Mouse (Mus musculus): ENCODE data around the gene Olfr1031. TPM values are rescaled to one million over a fixed set of nuclear protein-coding genes. Genes with fewer than 3 reads are reported as not detected.
"Not testable (repeated sequence)": the region's sequence is repeated elsewhere in the genome, so short reads cannot be mapped to it uniquely, and the experiment has no call there.

Gene Olfr1031
- total and polyA plus RNA-seq, 3 experiments = not detected

DNA sequence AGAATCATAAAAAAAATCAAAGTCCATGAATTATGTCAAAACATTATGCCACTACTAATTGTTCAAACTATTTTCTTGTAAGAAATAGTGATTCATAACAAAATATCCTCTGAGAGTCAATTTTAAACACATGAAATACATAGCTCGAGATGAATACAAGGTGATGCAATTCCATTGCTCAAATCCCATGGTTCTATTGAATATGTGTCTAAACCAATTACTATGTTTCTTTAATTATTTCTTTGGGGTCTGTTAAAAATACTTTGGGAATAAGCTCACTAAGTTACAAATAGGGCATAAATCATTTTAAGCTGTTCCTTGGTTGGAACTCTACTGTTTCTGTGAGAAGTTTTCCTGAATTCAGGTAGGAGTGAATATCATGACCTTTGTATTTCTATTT is 11.1 kb upstream of the Olfr1031 start, which contains the start of gene Olfr1030:
TSS of gene Olfr1030 (plus strand) at position 301 of the 400 bp plus-strand sequence.
- Histone ChIP-seq H3K4me1 (ENCODE audit: control insufficient read depth in 1 of 2, insufficient read depth in 2 of 2) (no peaks in the 10 kb centered on the region), H3K4me3 (replicated peaks in 1 of 3; ENCODE audit: low read depth in 2 of 3, low read length in 2 of 3, poor library complexity in 1 of 3) (no peak within 1 kb of the TSS), H3K9ac (ENCODE audit: insufficient read depth, low read depth) (no peak within 1 kb of the TSS), H3K9me3 (replicated peaks; ENCODE audit: low read length) (peaks cover 14% of the 10 kb centered on the region), H3K4me2 (ENCODE audit: insufficient read depth, low read depth, poor library complexity, severe bottlenecking) (no peak within 1 kb of the TSS), H3K79me2 (replicated peaks; ENCODE audit: control insufficient read depth, extremely low read depth, insufficient read depth, poor library complexity, severe bottlenecking) (no peaks in the 10 kb centered on the region), H3K27me3 (replicated peaks) (no peaks in the 10 kb centered on the region), H3K36me3 (replicated peaks in 1 of 2; ENCODE audit: control insufficient read depth in 1 of 2, insufficient read depth in 1 of 2, low read length in 1 of 2) (no peaks in the 10 kb centered on the region), H3K27ac (ENCODE audit: insufficient read depth, low read depth) (no peak within 1 kb of the TSS)
- DNase-seq (ENCODE audit: extremely low read depth) = no peak
- dilution Hi-C loops (cut with MboI; ENCODE audit: extremely low pct_ligation_motif_present, extremely low pct_unique_long_range_greater_than_20kb, low sequenced_read_pairs) = no loop called here
- no peak for TF ChIP-seq RAD21 (IDR thresholded peaks at IDR 0.05; ENCODE audit: low read depth, low read length)
- no peak for TF ChIP-seq NRF1 (IDR thresholded peaks at IDR 0.05; ENCODE audit: low read depth, low read length)
- TF ChIP-seq MAFK (IDR thresholded peaks at IDR 0.05; ENCODE audit: insufficient replicate concordance, low read length) = no peak
- no peak for TF ChIP-seq ZMIZ1 (IDR thresholded peaks at IDR 0.05; ENCODE audit: low read depth, low read length)
- TF ChIP-seq HCFC1 (IDR thresholded peaks at IDR 0.05; ENCODE audit: low read depth, low read length) = no peak
- no peak for TF ChIP-seq USF1 (IDR thresholded peaks at IDR 0.05; ENCODE audit: low read depth, low read length)
- no peak for TF ChIP-seq CHD1 (IDR thresholded peaks at IDR 0.05; ENCODE audit: low read depth, low read length)
- no peak for TF ChIP-seq USF2 (conservative IDR thresholded peaks at IDR 0.05; ENCODE audit: low read depth, low read length)
- TF ChIP-seq ELF1 (IDR thresholded peaks at IDR 0.05; ENCODE audit: low read depth, low read length) = no peak
- no peak for TF ChIP-seq CHD2 (IDR thresholded peaks at IDR 0.05; ENCODE audit: low read length)
- TF ChIP-seq CTCF (conservative IDR thresholded peaks at IDR 0.05 in 1 of 2, IDR thresholded peaks at IDR 0.05 in 1 of 2; ENCODE audit: low read depth in 2 of 2, low read length in 2 of 2) = no peak
- TF ChIP-seq EP300 (IDR thresholded peaks at IDR 0.05; ENCODE audit: low read length) = no peak
- no peak for TF ChIP-seq JUND (conservative IDR thresholded peaks at IDR 0.05; ENCODE audit: low read depth, low read length)
- TF ChIP-seq TCF12 (IDR thresholded peaks at IDR 0.05; ENCODE audit: low read depth, low read length) = no peak
- in situ Hi-C loops (cut with MboI; ENCODE audit: low pct_ligation_motif_present, low pct_unique_long_range_greater_than_20kb, low sequenced_read_pairs) = no loop called here

- TF ChIP-seq MYC (IDR thresholded peaks at IDR 0.05; ENCODE audit: low read depth, low read length) (no peak), TCF12 (IDR thresholded peaks at IDR 0.05; ENCODE audit: low read depth, low read length) (no peak), MAZ (IDR thresholded peaks at IDR 0.05; ENCODE audit: low read depth, low read length) (no peak), JUN (IDR thresholded peaks at IDR 0.05; ENCODE audit: insufficient read depth, low read depth, low read length) (no peak), ZMIZ1 (IDR thresholded peaks at IDR 0.05; ENCODE audit: low read depth, low read length) (no peak), ELF1 (IDR thresholded peaks at IDR 0.05; ENCODE audit: low read depth, low read length) (no peak)
- H3K4me2 ChIP-seq (ENCODE audit: insufficient read depth, low read depth, poor library complexity, severe bottlenecking) = no peak within 1 kb of the TSS
- no peak within 1 kb of the TSS for H3K9ac ChIP-seq (ENCODE audit: insufficient read depth, low read depth)
- peaks cover 5% of the 10 kb centered on the region for H3K9me3 ChIP-seq (replicated peaks; ENCODE audit: low read length)
- dilution Hi-C loops (cut with MboI; ENCODE audit: extremely low pct_ligation_motif_present, extremely low pct_unique_long_range_greater_than_20kb, low sequenced_read_pairs) (no loop called here), in situ Hi-C loops (cut with MboI; ENCODE audit: low pct_ligation_motif_present, low pct_unique_long_range_greater_than_20kb, low sequenced_read_pairs) (no loop called here)
- H3K27ac ChIP-seq (ENCODE audit: insufficient read depth, low read depth) = no peak within 1 kb of the TSS
- no peaks in the 10 kb centered on the region for H3K36me3 ChIP-seq (replicated peaks in 1 of 2; ENCODE audit: control insufficient read depth in 1 of 2, insufficient read depth in 1 of 2, low read length in 1 of 2)
- no peaks in the 10 kb centered on the region for H3K27me3 ChIP-seq (replicated peaks)
- DNase-seq (ENCODE audit: extremely low read depth) = no peak
- H3K79me2 ChIP-seq (replicated peaks; ENCODE audit: control insufficient read depth, extremely low read depth, insufficient read depth, poor library complexity, severe bottlenecking) = no peaks in the 10 kb centered on the region
- H3K4me3 ChIP-seq (replicated peaks in 1 of 3; ENCODE audit: low read depth in 2 of 3, low read length in 2 of 3, poor library complexity in 1 of 3) = no peak within 1 kb of the TSS
- H3K4me1 ChIP-seq (ENCODE audit: control insufficient read depth in 1 of 2, insufficient read depth in 2 of 2) = no peaks in the 10 kb centered on the region
Measured at GRCm38 (mm10) chr2:86005240-86005639, 15.1 kb downstream of the Olfr1031 start, which contains the start of gene Olfr1032. Gene Olfr1032, plus strand, starts transcription at chr2:86005540.

DNA sequence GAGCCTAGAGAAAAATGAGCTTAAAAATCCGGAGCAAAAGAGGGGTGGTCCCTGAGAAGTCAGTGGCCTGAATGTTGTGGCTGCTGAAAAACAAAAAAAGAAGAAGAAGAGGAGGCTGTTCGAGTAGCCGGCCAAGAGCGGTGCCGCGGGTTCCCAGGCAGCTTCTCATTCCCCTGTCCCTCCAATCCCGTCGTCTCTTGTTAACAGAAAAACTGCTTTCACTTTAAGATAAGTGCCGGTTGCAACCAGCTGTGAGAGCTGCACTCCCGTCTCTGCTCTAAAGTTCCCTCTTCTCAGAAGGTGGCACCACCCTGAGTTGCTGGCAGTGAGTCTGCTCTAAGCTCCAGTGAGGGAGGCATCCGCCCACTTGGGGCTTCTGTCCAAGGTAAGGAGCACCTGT is 30.3 kb downstream of the Olfr1031 start, which contains the start of gene Olfr1033:
TSS of gene Olfr1033 (plus strand) at position 228 of the 400 bp plus-strand sequence.
- H3K4me1 ChIP-seq (ENCODE audit: control insufficient read depth in 1 of 2, insufficient read depth in 2 of 2); H3K4me2 ChIP-seq (ENCODE audit: insufficient read depth, low read depth, poor library complexity, severe bottlenecking); H3K27me3 ChIP-seq (replicated peaks); in situ Hi-C loops (cut with MboI; ENCODE audit: low pct_ligation_motif_present, low pct_unique_long_range_greater_than_20kb, low sequenced_read_pairs); H3K79me2 ChIP-seq (replicated peaks; ENCODE audit: control insufficient read depth, extremely low read depth, insufficient read depth, poor library complexity, severe bottlenecking); H3K4me3 ChIP-seq (replicated peaks in 1 of 3; ENCODE audit: low read depth in 2 of 3, low read length in 2 of 3, poor library complexity in 1 of 3); H3K36me3 ChIP-seq (replicated peaks in 1 of 2; ENCODE audit: control insufficient read depth in 1 of 2, insufficient read depth in 1 of 2, low read length in 1 of 2); DNase-seq (ENCODE audit: extremely low read depth); H3K9ac ChIP-seq (ENCODE audit: insufficient read depth, low read depth); H3K9me3 ChIP-seq (replicated peaks; ENCODE audit: low read length); H3K27ac ChIP-seq (ENCODE audit: insufficient read depth, low read depth); dilution Hi-C loops (cut with MboI; ENCODE audit: extremely low pct_ligation_motif_present, extremely low pct_unique_long_range_greater_than_20kb, low sequenced_read_pairs): not testable (repeated sequence)

DNA sequence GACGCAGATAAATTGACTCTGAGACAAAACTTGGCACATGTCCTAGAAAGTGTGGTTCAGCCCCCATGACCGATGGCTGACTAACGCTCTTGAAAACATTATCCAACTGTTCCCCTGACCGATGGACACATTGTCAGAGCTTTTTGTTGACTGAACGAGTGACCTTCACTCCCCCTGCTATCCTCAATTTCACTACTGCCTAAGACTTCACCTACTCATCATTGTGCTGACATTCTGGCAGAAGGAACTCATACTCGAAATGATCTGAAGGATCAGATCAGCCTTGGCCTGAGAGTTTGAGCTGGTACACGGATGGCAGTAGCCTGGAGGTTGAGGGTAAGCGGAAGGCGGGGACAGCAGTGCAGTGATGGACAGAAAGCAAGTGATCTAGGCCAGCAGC is 31.4 kb downstream of the Olfr1031 start:
- H3K4me2 ChIP-seq (ENCODE audit: insufficient read depth, low read depth, poor library complexity, severe bottlenecking); H3K79me2 ChIP-seq (replicated peaks; ENCODE audit: control insufficient read depth, extremely low read depth, insufficient read depth, poor library complexity, severe bottlenecking); H3K9ac ChIP-seq (ENCODE audit: insufficient read depth, low read depth); H3K27ac ChIP-seq (ENCODE audit: insufficient read depth, low read depth); dilution Hi-C loops (cut with MboI; ENCODE audit: extremely low pct_ligation_motif_present, extremely low pct_unique_long_range_greater_than_20kb, low sequenced_read_pairs); H3K4me3 ChIP-seq (replicated peaks in 1 of 3; ENCODE audit: low read depth in 2 of 3, low read length in 2 of 3, poor library complexity in 1 of 3); H3K4me1 ChIP-seq (ENCODE audit: control insufficient read depth in 1 of 2, insufficient read depth in 2 of 2); H3K36me3 ChIP-seq (replicated peaks in 1 of 2; ENCODE audit: control insufficient read depth in 1 of 2, insufficient read depth in 1 of 2, low read length in 1 of 2); in situ Hi-C loops (cut with MboI; ENCODE audit: low pct_ligation_motif_present, low pct_unique_long_range_greater_than_20kb, low sequenced_read_pairs); DNase-seq (ENCODE audit: extremely low read depth); H3K27me3 ChIP-seq (replicated peaks); H3K9me3 ChIP-seq (replicated peaks; ENCODE audit: low read length): not testable (repeated sequence)

Measured in CH12.LX (cell line).